Mouse (Mus musculus) layer of hippocampus, postnatal 14 days (tissue): Measurements from ENCODE around the gene Stxbp6. TPM values are rescaled to one million over a fixed set of nuclear protein-coding genes. Genes with fewer than 3 reads are reported as not detected.

ENCODE experiments used
- DNase-seq, 2 experiments: peaks; one replicate each; pipeline ENCODE4 v3.0.0; 2021 to 2022; ENCODE audit warnings: low spot score in 2 of 2, mixed read lengths in 1 of 2
- total RNA-seq, 2 experiments: library from RNA; stranded (reverse); gene quantifications; 2 replicates each; pipeline ENCODE4 v1.2.3; 2021

Gene Stxbp6
- total RNA-seq, 2 experiments from 2014 or later, result 45.5 to 54.8 TPM

- DNase-seq, result no peak
These were observed 77.1 kb downstream of the Stxbp6 start for GRCm38 (mm10) chr12:44997422-44997821.

DNA sequence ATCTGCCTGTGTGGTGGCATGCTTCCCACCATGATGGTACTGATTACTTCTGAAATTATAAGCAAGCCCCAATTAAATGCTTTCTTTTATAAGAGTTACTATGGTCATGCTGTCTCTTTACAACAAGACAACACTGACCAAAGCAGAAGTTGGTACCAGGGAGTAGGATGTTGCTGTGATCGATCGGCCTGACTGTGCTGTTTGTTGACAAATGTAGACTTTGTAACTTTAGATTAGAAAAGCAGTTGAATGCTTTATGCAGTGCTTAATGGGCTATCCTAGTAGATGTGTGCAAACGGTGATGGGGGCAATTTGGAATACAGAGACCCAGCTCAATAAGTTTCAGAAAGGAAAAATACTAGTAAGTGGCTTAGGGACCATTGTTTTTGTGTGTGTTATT lies 77.6 kb downstream of the Stxbp6 start:
- no peak for DNase-seq

DNA sequence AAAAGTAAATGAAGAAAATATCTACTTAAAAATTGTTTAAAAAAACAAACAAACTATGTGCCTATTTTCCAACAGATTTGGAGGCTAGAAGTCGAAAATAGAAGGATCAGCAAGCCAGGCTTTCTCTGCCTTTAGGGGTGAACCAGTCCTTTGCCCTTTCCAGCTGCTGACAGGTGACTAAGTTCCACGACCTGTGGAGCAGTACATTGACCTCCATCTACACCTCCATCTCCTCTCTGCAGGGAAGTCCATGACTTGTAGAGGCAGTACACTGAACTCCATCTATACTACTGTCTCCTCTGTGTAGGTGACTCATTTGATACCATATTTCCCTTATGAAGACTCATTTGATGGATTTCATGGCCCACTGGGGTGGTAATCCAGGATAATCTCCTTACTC lies 78.2 kb downstream of the Stxbp6 start:
- DNase-seq, result no peak

DNA sequence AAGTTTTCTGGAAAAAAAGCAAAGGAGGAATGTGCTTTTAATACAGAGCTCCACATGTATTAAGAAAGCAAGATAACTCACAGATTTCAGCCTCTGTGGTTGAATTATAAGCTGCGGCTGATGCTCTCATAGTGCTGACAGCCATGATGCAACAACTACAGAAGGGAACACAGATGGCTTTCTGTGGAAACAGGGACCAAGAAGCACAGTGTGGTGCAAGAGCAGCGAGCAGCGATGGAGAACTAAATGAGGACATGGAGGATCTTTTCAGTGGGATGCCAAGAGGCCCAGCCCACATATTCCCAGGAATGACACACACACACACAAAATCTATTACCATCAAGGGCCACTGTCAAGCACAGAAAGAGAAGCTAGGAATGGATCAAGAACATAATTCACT lies 81.1 kb downstream of the Stxbp6 start:
- peak; percentile 54 to 88 for DNase-seq

- no peak for DNase-seq
These were observed 81.7 kb downstream of the Stxbp6 start for GRCm38 (mm10) chr12:44992847-44993246.

GRCm38 (mm10) chr12:44990379-44990778 lies 84.1 kb downstream of the Stxbp6 start:
- no peak for DNase-seq

DNA sequence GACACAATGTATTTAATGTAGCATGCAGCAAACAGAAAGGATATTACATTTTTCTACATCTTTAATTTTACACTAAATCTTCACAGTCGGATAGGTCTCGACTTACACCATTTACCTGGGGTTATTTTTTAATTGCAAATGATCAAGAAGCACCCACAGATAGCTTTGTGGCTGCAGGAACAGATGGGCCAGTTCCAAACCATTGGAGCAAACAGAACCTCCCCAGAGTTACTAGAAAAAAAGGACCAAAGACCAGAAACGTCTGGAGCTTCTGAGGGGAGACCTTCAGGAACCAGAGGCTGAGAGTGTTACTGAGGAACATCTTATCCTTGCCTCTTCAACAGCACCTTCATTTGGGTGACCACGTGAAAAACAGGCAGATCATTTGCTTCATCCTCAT lies 85.5 kb downstream of the Stxbp6 start:
- no peak for DNase-seq

DNA sequence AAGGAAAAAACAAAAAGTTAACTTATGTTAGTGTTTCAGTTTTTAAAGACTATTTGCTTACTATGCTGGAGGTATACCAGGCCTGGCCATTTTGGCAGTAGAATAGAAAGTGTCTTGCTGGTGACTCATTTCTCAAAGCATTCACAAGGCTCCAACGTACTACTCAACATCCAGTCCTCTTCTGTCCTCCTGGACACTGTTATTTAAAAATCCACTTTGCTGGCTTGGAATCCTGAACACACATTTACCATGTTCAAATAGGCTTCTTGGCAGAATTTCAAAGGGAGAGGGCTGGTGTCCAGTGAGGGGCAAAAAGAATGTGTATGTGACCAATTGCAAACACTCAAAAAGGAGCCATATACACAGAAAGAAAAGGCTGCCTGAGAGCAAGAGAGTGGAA lies 86.7 kb downstream of the Stxbp6 start:
- no peak for DNase-seq

DNA sequence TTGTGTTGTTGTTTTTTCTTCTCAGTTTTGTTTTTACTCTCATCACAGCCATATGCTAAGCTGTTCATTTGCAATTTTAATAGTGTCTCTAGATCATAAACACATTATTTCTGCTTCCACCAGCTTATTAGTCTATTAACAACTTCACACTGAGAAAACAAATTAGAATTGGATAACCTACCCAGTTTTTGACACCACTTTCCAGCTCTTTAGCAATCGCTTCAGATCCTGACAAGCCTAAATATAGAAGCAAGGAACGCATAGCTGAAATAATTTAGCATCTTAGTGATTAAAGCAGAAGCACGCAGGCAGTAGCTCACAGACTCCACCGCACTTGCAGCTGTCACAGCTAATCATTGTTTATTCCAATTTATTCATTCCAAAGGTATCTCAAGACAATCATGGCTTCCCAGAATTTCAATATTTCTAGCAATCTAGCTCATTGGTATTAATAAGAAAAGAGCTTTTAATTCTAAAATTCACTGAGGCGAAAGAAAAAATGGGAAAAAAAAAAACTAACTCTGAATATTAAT lies 95.1 kb downstream of the Stxbp6 start:
- DNase-seq, result no peak

DNA sequence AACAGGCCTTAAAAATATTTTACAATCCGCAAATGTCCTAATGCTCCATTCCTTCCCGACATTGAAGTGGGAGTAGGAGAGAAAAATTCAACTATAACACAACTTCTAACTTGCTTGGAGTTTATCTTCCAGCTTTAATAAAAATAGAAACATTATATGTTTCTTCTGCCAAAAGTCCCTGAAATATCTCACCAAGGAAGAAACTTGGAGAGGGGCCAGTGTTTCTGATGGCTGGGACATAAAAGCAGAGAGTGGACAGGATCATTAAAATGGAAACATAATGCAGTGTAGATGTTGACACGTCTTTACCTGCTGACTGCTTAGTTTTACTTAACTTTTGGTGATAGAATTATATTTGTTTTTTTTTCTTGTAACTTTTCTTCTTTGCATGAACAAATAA lies 99.2 kb downstream of the Stxbp6 start:
- no peak for DNase-seq

- no peak for DNase-seq
These were observed 103.0 kb downstream of the Stxbp6 start for GRCm38 (mm10) chr12:44971477-44971876.

DNA sequence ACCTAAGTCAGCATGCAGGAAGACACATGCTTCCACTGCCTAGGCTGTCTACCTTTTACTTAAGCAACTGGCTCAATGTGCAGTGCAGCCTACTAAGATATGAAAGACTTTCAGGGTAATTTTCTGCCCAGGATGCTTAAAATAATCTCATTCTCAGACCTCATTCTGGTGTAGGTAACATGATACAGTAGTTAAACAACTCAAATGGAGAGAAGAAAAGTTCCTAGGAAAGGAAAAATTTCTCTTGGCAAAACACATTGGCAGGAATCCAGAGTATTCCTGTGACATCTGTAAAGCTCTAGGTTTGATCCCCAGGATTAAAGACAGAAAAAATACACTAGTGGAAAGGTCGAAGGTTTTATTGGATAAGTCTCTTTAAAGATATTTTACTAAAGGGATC lies 107.1 kb downstream of the Stxbp6 start:
- DNase-seq, result no peak

GRCm38 (mm10) chr12:44957474-44957873 lies 117.0 kb downstream of the Stxbp6 start:
- DNase-seq, result no peak

DNA sequence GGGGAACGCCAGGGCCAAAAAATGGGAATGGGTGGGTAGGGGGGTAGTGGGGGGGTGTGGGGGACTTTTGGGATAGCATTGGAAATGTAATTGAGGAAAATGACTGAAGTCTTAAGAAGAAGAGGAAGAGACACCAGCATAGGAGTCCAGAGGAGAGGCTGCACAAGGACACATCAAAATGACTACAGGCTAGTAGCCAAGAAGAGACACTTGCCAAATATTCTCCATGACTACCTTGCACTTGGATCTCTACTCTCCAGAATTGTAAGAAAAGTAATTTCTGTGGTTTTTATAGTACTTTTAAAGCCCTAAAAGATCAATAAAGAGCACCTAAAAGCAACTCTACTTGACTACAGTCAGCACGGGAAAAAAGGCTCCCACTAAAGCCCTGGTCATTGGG lies 121.4 kb downstream of the Stxbp6 start:
- DNase-seq, result no peak

- DNase-seq, result no peak
These were observed 122.4 kb downstream of the Stxbp6 start for GRCm38 (mm10) chr12:44952072-44952471.

DNA sequence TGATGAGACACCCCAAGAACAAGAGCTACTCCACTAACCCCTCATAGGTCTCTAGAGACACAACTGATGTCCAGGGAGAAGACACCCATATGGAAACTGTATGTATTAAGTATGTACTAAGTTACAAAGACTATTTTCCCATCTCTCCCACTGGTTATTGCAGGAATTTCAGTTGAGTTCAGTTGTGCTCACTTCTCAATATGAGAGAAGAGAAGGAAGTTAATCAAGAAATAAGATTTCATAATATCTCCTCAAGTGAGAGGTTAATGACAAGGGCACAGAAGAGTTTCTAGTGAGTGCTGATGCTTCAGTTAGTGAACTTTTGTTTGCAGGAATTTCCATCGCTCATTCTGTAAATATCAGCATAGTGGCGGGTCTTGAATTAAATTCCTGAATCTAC lies 124.0 kb downstream of the Stxbp6 start:
- no peak for DNase-seq

GRCm38 (mm10) chr12:44947823-44948222 lies 126.7 kb downstream of the Stxbp6 start:
- peak in 1 of 2 experiments; percentile 10 for DNase-seq

GRCm38 (mm10) chr12:44940325-44940724 lies 134.2 kb downstream of the Stxbp6 start:
- DNase-seq, result no peak

DNA sequence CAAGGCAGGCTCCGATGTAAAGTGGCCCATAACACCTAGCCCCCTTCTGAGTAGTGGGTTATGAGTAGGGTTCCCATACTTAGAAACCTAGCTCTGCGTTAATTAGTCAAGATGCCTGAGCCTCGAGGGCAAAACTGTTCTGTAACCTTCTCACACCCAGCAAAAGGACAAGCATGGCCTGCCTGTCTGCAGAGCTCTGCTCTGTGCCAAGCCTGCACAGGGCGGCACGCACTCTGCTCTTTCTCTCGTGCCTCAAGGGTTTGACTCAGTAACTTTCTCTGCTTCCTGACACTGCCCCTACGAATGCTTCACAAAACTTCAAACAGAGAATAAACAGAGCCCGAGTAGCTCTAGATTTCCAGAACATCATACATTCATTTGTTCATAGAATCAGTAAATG lies 135.4 kb downstream of the Stxbp6 start:
- no peak for DNase-seq

DNA sequence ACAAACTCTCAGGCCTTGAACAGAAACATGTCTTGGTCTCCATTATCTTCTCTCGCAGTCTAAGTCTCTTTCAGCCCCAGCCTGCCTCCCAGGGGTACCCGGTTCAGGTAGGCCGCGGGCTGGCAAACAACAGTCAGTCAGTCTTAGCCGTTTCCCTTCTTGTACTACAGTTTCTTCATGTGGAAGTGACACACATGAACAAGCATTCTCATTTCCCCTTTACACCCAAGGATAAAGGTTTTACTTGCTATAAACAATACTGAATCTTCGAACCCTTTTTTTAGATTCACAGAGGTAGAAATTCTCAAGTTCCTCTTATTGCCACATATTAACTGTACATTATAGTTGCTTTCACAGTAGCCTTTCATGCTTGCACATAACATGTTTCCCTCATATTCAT lies 141.6 kb downstream of the Stxbp6 start:
- DNase-seq, result no peak

- DNase-seq, result no peak
These were observed 142.8 kb downstream of the Stxbp6 start for GRCm38 (mm10) chr12:44931716-44932115.

DNA sequence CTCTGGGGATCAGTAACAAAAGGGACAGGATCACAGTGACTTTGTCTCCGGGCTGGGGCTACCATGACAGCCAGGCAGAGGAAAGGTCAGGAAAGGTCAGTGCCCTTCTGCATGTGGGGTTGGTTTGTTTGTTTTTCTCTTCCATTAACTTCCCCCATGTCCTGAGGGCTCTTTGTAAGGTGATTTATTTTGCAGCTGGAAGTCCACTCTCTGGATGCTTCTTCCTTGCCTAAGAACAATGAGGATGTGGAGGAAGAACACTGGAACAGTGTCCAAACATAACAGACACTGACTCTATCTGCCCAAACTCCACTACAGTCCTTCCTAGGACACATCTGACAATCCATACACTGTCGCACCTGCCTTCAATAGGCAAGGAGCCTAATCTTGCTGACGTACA lies 146.1 kb downstream of the Stxbp6 start:
- DNase-seq, result no peak

DNA sequence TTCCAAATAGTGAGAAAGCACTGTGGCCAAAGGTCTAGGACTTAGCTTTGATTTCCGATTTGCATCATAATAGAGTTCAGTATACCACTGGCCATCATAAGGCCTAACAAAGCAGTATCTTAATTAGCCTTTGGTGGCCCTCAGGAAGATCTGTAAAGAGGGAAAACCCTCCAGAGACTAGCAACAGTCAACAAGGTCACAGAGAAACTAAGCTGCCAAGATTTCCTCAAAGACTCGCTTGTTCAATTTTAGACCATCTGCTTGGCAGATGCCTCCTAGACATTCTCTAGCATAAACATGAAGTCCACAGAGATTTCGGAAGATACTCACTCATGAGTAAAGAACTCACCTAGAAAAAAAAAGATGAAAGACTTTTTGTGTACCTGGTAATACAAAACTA lies 148.6 kb downstream of the Stxbp6 start:
- DNase-seq, result no peak

DNA sequence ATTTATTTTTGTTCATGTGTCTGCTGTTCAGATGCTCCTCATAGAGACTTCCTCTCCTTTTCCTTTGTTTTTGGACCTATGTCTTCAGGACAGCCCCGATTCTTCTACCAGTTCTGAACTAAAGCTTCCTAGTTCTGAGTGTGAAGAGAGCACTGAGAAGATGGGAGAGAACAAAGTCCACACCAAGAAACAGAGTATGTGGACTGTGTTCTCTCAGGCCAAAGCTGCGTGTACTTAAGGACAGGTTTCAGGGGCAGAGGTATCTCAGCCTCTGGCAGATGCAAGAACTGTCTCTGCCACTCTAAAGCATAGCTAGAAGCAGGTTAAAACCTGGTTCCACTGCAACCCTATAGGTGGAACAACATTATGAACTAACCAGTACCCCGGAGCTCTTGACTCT lies 151.2 kb downstream of the Stxbp6 start:
- DNase-seq, result no peak
